Mouse (Mus musculus) C2C12 (cell line): ENCODE results near the gene Gm17409. TPM values are rescaled to one million over a fixed set of nuclear protein-coding genes. Genes with fewer than 3 reads are reported as not detected.

Source experiments
- H3K27me3 ChIP-seq: one replicate; pipeline ENCODE4 v1.6.1; 2011; ENCODE audit not compliant: control insufficient read depth, insufficient read depth, insufficient read length
- H3K36me3 ChIP-seq: one replicate; pipeline ENCODE4 v1.6.1; 2011; ENCODE audit not compliant: control insufficient read depth, insufficient read depth
- H3K4me3 ChIP-seq: one replicate; pipeline ENCODE4 v1.5.1; 2011; ENCODE audit warnings: mild to moderate bottlenecking, control low read depth; ENCODE audit not compliant: poor library complexity, insufficient read depth, severe bottlenecking
- H3K79me2 ChIP-seq: one replicate; pipeline ENCODE4 v1.6.1; 2011; ENCODE audit not compliant: control insufficient read depth, insufficient read depth
- H3K79me3 ChIP-seq: one replicate; pipeline ENCODE4 v1.6.1; 2011; ENCODE audit warnings: low read depth, control low read depth
- H3ac ChIP-seq: one replicate; pipeline ENCODE3; 2011; ENCODE audit warnings: low read depth; ENCODE audit not compliant: control insufficient read depth, insufficient read length
- CEBPB ChIP-seq: IDR thresholded peaks from one replicate; pipeline ENCODE4 v1.6.1; 2011; ENCODE audit warnings: low read depth, mild to moderate bottlenecking, control low read depth, moderate library complexity
- CTCF ChIP-seq: IDR thresholded peaks from one replicate; pipeline ENCODE4 v1.5.1; 2011; ENCODE audit not compliant: control insufficient read depth, insufficient read depth, insufficient read length
- FOSL1 ChIP-seq: IDR thresholded peaks from one replicate; pipeline ENCODE4 v1.8.0; 2011; ENCODE audit warnings: mild to moderate bottlenecking, low read length; ENCODE audit not compliant: poor library complexity, insufficient read depth, severe bottlenecking
- MAX ChIP-seq: IDR thresholded peaks from one replicate; pipeline ENCODE4 v1.6.1; 2011; ENCODE audit warnings: mild to moderate bottlenecking, control low read depth
- MYOD1 ChIP-seq: IDR thresholded peaks from one replicate; pipeline ENCODE4 v1.6.1; 2011; ENCODE audit warnings: low read depth; ENCODE audit not compliant: control insufficient read depth, insufficient read length
- MYOG ChIP-seq: IDR thresholded peaks from one replicate; pipeline ENCODE4 v1.6.1; 2011; ENCODE audit not compliant: control insufficient read depth, insufficient read length; ENCODE audit errors: extremely low read depth
- USF1 ChIP-seq: IDR thresholded peaks from one replicate; pipeline ENCODE4 v1.6.1; 2011; ENCODE audit warnings: low read depth, mild to moderate bottlenecking, control low read depth, moderate library complexity
- long read RNA-seq, 2 experiments: library from polyadenylated mRNA; unstranded; transcript quantifications; one replicate each; pipeline ENCODE4 v2.0.0; 2019 to 2020
- polyA plus RNA-seq: library from polyadenylated mRNA; unstranded; fragments of >200 nt; fragmentation: generic; extraction: Trizol; gene quantifications from one replicate; pipeline ENCODE4 v1.2.1, GENCODE M21; 2012; ENCODE audit warnings: missing spikeins

The Gm17409 gene
- polyA plus RNA-seq = 0.06 TPM
- long read RNA-seq, experiment 1 = 0 reads
- long read RNA-seq, experiment 2 = 0 reads

GRCm38 (mm10) chr2:58469816-58470215, at the start of gene Gm17409:
TSS of gene Gm17409 (plus strand) at chr2:58470116.
- no peaks in the 10 kb centered on the region for H3K27me3 ChIP-seq
- TF ChIP-seq FOSL1 = no peak
- no peak within 1 kb of the TSS for H3ac ChIP-seq
- no peak within 1 kb of the TSS for H3K4me3 ChIP-seq
- H3K79me2 ChIP-seq = peaks cover 9% of the 10 kb centered on the region
- H3K79me3 ChIP-seq = peaks cover 1% of the 10 kb centered on the region
- peaks cover 90% of the 10 kb centered on the region for H3K36me3 ChIP-seq

GRCm38 (mm10) chr2:58423319-58423718, 46.6 kb upstream of the Gm17409 start:
- Histone ChIP-seq H3ac (no peak overlapping the region), H3K79me2 (no peaks in the 10 kb centered on the region), H3K36me3 (no peaks in the 10 kb centered on the region), H3K27me3 (no peaks in the 10 kb centered on the region), H3K4me3 (no peak overlapping the region), H3K79me3 (no peaks in the 10 kb centered on the region)
- TF ChIP-seq MYOG = no peak
- TF ChIP-seq USF1 = no peak
- no peak for TF ChIP-seq MYOD1
- TF ChIP-seq CEBPB = no peak
- TF ChIP-seq MAX = no peak
- TF ChIP-seq FOSL1 = no peak
- no peak for TF ChIP-seq CTCF

- Histone ChIP-seq H3ac (no peak overlapping the region), H3K27me3 (no peaks in the 10 kb centered on the region), H3K4me3 (no peak overlapping the region), H3K36me3 (no peaks in the 10 kb centered on the region), H3K79me2 (no peaks in the 10 kb centered on the region), H3K79me3 (no peaks in the 10 kb centered on the region)
- no peak for TF ChIP-seq MYOG
- TF ChIP-seq MAX = no peak
- no peak for TF ChIP-seq MYOD1
- TF ChIP-seq FOSL1 = no peak
- TF ChIP-seq CEBPB = no peak
- TF ChIP-seq CTCF = no peak
- no peak for TF ChIP-seq USF1
These were observed 44.4 kb upstream of the Gm17409 start for GRCm38 (mm10) chr2:58425436-58426004.

- H3K4me3 ChIP-seq = no peak overlapping the region
- no peaks in the 10 kb centered on the region for H3K79me2 ChIP-seq
- H3K27me3 ChIP-seq = no peaks in the 10 kb centered on the region
- H3K36me3 ChIP-seq = no peaks in the 10 kb centered on the region
- no peaks in the 10 kb centered on the region for H3K79me3 ChIP-seq
- TF ChIP-seq MAX (no peak), MYOG (no peak), USF1 (no peak), CEBPB (no peak), FOSL1 (no peak), MYOD1 (no peak), CTCF (no peak)
- H3ac ChIP-seq = no peak overlapping the region
These were observed 37.7 kb upstream of the Gm17409 start for GRCm38 (mm10) chr2:58432211-58432610.

- no peaks in the 10 kb centered on the region for H3K79me3 ChIP-seq
- no peak for TF ChIP-seq MYOG
- TF ChIP-seq MYOD1 = no peak
- no peaks in the 10 kb centered on the region for H3K36me3 ChIP-seq
- no peak overlapping the region for H3K4me3 ChIP-seq
- H3K27me3 ChIP-seq = no peaks in the 10 kb centered on the region
- H3ac ChIP-seq = no peak overlapping the region
- H3K79me2 ChIP-seq = no peaks in the 10 kb centered on the region
These were observed 36.6 kb upstream of the Gm17409 start for GRCm38 (mm10) chr2:58433317-58433716.

GRCm38 (mm10) chr2:58434438-58434837, 35.5 kb upstream of the Gm17409 start:
- TF ChIP-seq FOSL1 (no peak), CEBPB (no peak), CTCF (no peak), USF1 (no peak), MAX (no peak), MYOG (no peak), MYOD1 (no peak)

More at GRCm38 (mm10) chr2:58434438-58434837, 35.5 kb upstream of the Gm17409 start:
- Histone ChIP-seq H3K36me3 (peaks cover 3% of the 10 kb centered on the region), H3K79me3 (no peaks in the 10 kb centered on the region), H3K27me3 (no peaks in the 10 kb centered on the region), H3ac (no peak overlapping the region), H3K79me2 (no peaks in the 10 kb centered on the region), H3K4me3 (no peak overlapping the region)
